Mouse (Mus musculus) spleen, adult 18-20 months (tissue): ENCODE data around the gene Uchl3.

Experiments
- DNase-seq, 2 experiments: peaks; one replicate each; pipeline ENCODE4 v3.0.0; 2022; ENCODE audit warnings: mixed read lengths in 2 of 2

The Uchl3 gene

DNA sequence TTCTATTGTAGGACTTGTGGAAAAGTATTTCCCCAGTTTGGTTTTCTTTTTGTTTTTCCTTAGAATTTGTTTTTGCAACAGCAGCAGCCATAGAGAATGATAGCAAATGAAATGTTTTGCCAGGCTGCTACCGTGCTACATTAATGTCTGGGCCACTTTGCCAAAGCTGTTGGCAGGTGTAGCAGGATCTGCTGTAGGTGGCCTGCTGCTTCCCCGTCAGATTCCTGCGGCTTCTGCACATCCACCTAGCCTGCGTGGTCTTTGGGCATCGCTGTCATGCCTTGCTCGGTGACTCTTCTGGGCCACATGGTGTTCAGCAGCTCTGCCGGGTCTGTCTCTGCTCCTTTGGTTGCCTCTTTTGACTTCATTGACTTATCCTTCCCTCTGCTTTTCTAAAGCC is 14.9 kb downstream of the Uchl3 start:
- DNase-seq, result no peak

DNA sequence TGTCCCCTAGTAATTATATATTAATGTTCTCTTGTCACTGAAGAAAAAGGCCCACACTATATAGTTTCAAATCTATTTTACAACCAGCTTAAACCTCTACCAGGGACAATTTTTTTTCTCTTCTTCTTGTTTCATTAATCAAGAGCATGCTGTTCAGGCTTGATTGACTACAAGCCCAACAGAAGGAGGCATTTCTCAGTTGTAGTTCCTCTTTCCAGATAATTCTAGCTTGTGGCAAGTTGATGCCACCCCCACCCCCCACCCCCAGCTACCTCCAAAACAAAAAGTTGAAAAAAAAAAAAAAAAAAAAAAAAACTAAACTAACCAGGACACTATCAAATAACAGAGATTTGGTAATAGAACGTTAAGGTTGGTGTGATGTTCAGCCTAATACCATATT is 18.5 kb downstream of the Uchl3 start:
- DNase-seq, result no peak

DNA sequence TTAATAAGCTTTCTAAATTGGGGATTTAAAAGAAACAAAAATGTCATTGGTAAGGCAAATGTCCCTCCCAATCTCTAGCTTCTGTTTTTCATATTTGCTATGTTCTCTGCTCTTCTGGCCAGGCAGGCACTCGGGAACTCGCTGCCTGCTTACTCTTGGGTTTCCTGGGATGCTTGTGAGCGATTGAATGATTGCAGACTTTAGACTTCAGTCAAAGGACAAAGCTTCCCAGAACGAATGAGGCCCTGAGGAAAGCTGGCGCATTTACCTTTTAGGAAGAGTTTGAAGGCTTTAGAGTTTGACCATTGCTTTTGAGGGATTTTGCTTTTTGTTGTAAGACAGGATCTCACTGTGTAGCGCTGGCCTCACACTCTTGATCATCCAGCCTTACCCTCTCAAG is 33.9 kb downstream of the Uchl3 start:
- no peak for DNase-seq

DNA sequence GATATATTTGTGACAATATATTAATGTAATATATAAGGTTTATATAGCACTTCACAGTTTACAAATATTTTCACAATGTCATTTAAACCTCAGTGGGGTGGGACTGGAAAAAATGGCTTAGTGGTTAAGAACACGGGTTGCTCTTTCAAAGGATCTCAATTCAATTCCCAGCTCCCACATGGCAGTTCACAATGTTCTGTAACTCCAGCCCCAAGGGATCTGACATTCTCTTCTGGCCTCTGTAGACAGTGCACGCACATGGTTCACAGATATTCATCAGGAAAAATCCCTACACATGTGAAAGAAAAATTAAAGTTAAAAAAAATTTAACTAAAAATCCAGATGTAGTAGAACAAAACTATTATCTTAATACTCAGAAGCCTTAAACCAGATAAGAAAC is 34.6 kb downstream of the Uchl3 start:
- DNase-seq, result no peak

DNA sequence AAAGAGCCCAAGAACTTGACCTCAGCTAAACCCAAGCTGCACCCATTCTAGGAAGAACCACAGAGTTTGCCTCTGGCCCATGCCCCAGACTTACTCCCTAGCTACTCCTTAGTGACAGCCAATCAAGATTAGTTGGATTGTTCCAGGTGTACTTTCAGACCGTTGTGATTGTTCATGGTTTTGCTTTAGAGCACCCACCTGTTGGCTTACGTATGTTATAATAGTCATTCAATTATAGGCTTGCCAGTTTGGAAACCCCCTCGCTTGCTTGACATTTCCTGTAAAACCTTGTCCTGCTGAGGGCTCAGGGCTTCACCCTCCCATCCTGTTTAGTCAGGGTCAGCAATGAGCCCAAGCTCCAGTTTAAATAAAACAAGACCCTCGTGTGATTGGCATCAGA is 50.7 kb downstream of the Uchl3 start:
- DNase-seq, result no peak

DNA sequence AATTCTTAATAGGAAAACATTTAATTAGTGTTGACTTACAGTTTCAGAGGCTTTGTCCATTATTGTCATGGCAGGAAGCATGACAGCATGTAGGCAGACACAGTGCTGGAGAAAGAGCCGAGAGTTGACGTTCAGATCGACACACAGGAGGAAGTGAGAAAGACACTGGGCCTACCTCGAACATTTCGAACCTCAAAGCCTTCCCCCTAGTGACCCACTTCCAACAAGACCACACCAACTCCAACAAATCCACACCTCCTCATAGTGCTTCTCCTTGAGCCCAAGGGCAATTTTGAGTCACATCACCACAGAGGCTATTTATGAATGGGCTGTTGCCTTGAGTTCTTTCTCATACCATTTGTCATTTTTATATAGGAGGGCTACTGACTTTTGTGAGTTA is 53.3 kb downstream of the Uchl3 start:
- DNase-seq, result no peak

DNA sequence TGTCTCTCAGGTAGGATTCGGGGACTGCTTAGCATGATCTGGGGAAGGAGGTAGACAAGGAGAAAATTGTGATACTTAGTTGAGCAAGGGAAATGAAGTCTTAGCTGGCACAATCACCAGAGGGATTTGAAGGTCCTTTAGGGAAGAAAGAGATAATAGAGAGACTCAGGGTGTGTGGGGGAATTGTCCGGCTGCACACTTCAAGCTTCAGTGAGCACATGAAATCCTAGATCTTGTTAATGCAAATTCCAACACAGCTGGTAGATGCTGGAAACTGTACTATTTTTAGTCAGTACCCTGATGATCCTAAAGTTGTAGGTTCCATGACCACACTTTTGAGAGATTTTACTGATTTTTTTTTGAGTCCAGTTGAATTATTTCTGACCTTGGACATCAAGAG is 60.6 kb downstream of the Uchl3 start:
- no peak for DNase-seq

DNA sequence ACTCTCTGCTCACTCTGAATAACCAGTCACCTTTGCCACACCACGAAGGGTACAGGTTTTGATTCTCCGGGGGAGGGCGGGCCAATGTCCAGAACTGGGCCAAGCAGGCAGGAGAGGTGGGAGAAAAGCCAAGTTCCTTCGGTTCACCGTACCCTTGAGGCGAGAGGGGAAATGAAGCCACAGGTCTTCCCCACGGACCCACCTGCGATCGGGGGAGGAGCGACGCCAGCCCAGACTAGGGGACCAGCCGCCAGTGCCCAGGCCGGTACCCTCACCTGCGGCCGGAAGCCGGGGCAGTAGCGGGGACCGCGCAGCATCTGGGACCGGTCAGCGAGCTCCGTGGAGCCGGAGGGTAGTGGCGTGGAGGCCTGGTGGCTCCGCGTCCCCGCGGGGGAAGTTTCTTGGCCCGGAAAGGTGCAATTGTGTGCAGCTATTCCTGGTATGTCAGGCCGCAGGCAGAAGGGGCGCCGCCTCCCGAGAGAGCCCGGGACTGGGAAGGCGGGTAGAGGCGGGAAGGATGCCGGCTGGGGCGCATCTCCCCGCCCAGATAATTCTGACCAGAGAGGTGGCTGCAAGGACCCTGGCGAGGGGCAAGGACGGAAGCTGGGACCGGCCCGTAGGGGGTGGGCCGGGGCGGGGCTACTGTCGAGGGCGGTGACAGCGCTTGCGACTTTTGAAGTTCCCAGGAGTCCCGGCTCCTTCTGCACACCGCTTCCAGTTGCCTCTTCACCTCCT is 75.6 kb downstream of the Uchl3 start, which contains the start of the genes Gm9922 and Lmo7:
Gene Gm9922, minus strand, starts transcription at position 578 of the 735 bp plus-strand sequence.
Gene Lmo7, plus strand, starts transcription at position 721 of the 735 bp plus-strand sequence.
- peak; percentile 31 to 46 for DNase-seq

DNA sequence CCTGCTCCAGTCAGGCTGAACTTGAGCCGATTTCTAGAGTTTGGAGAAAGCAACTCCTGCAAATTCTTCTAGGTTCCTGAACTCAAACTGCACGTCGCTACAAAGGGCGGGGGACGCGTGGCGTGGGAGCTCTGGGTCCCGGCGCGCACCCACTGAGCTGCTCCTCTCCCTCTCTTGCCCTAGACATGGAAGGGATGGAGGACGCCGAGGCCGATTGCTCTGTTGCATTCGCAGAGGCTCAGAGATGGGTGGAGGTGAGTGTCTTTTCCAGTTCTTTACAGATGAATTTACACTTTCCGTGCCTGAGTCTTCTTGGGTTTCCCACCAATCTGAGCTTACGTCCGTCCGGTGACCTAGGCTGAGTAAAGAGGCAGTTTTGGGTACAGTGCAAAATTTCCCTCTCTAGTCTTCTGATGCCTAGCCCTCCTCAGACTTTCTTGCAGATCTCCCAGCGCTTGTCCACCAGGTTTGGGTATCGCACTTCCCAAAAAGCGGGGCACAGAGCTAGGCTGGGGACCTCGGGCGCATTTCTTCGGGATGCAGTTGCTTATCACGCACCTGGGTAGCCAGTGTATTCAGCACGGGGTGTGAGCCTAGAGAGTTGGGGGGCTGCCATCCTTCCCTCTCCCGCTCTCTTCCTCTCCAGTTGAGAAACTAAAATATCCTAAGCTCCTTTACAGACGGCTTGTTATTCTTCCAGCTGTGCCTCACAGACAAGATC is 76.4 kb downstream of the Uchl3 start:
- no peak for DNase-seq

DNA sequence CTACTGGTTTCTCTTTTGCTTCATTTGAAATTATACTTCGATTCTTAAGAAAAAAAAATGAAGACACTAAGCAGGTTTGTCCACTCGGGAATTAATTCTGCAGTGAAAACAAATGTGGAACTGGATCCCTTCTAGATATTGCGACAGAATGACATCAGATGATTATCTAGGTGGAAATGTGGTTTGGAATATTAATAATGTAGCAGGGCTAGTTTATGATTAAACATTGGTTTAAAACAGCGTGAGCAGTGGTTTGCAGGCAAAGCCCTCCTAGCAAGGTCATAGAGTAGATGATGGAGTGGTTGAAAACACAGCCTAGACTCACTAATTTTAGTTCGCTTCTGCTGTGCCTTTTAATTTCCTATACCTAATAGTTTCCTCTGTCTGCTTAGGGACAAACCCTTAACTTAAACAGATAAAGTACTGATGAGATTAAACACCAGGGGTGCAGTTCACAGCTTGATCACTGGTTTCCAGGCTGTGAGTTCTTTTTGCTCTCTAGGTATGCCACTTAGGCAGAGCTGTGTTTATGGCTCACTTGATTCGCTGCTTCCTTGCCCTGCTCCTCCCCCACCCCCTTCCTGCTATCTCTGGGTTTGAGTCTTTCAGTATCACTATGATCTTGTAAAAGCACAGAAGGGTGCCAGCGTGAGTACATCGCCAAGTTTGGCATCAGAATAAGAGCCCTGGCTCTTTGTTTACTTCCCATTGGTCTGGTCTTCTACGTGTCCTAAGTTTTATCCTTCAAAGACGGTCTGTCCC is 80.0 kb downstream of the Uchl3 start:
- no peak for DNase-seq

DNA sequence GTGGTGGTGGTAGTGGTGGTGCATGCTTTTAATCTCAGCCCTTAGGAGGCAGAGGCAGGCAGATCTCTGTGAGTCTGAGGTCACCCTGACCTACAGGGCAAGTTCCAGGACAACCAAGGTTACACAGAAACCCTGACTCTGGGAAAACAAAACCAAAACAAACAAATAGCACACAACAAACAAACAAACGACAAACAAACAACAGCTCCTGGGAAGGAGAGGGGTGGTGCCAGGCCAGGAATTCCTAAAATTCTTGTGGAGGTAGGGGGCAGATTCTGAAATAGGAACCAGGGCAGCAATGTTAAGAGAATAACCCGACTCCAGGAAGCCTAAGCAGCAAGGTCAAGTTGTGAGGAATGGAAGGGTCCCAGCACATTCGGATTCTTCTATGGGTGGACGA is 83.7 kb downstream of the Uchl3 start:
- no peak for DNase-seq
